Mouse (Mus musculus) stomach, postnatal 0 days (tissue): ENCODE measurements around the gene Dcxr.
"Not testable (repeated sequence)": the region's sequence is repeated elsewhere in the genome, so short reads cannot be mapped to it uniquely, and the experiment has no call there.

Source experiments
- CTCF ChIP-seq: IDR thresholded peaks from 2 replicates; pipeline ENCODE4 v1.5.1; 2016; ENCODE audit warnings: antibody characterized with exemption, low read depth, mild to moderate bottlenecking, moderate library complexity
- EP300 ChIP-seq: optimal IDR thresholded peaks from 2 replicates; pipeline ENCODE3; 2016; ENCODE audit warnings: antibody characterized with exemption

- TF ChIP-seq CTCF, EP300: not testable (repeated sequence)
Observed at GRCm38 (mm10) chr11:120763121-120763999, 36.3 kb upstream of the Dcxr start.
